Mouse (Mus musculus) ZHBTc4 (cell line): ENCODE data around the gene Hmgxb4.
A peak's percentile ranks its signal among the peaks of the same experiment; 100 is the strongest.

Source experiments
- DNase-seq: peaks from one replicate; pipeline ENCODE4 v3.0.0-alpha.2; 2011; ENCODE audit warnings: low read depth, low spot score

The Hmgxb4 gene

DNA sequence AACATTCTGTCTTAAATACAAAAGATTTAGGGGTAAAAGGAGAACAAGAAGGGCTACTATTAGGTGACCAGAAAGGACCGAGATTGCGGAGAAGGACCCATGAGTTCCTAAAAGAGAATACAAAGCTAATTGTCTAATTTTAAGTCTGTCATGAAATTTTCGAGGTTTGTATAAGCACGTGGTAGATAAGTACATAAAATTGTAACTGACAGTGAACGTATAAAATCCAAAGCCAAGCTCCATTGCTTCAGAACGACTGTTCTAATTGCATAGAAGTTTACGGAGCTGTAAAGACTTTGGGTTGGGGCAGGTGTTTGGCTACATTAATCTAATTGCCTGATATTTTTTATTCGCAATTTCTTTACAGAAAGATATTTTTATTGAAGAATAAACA is at the start of gene Hmgxb4:
Gene Hmgxb4 (plus strand): TSS at position 276 of the 394 bp plus-strand sequence.
- DNase-seq: no peak

DNA sequence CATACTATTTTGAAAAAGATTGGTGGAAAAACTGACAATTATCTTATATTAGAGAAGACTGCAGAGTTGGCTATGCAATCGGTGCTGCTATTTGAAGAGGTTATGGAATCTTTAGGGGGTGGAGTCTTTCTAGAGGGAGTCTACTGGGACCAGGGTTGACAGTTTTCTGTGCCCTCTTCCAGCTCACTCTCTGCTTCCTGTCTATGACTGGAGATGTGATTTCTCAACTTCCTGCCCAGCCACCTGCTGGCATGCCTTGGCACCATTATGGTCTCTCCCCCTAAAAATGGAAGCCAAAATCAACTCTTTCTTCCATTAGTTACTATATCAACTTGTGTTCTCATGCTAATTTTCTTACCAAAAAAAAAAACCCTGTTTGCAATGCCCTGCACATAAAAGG is 43.7 kb upstream of the Hmgxb4 start:
- no peak for DNase-seq

- no peak for DNase-seq
Observed at GRCm38 (mm10) chr8:74963983-74964382, 29.2 kb upstream of the Hmgxb4 start.

GRCm38 (mm10) chr8:74970286-74970685 is 22.9 kb upstream of the Hmgxb4 start:
- peak; percentile 75 for DNase-seq

DNA sequence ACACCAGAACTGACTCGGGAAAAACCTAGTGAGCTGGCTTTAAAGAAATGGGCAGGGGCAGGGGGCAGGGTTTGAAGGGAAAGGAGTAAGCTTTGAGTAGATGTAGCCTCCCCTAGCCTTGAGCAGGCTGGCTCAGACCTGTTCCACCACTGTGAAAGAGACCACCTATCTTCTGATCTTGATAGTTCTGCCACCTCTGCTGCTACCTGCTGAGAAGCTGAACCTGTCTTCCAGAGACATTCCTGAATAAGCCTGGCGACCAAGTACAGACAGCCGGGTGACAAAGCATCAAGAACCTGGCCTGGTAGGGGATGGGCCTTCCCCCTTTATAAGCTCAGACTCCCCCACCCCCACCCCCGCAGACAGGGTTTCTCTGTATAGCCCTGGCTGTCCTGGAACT is 21.5 kb upstream of the Hmgxb4 start:
- DNase-seq: peak; percentile 69

DNA sequence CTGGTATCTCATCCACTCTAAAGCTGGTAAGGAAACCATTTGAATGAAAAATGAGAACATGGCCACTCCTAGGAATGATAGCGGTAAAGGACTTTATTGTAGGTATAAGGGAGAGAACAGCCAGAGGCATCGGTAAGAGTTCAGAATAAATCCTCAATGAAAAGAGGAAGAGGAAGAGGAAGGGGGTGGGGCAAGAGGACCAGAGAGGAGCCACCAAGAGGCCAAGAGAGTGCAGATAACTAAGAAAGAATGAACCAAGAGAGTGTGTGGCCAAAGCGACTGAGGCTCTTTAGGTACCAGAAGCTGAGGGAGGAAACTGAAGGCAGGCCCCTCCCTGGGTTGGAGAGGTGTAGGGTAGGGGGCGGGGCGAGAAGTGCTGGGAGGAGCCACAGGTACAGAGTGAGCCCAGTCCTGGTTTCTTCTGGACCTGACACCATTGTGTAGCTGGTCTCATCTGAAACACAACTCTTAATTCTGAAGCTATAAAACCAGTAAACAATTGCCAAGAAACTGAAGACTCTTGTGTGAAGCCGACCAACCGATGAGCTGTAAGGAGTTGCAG is 20.8 kb upstream of the Hmgxb4 start:
- DNase-seq: peak; percentile 24

DNA sequence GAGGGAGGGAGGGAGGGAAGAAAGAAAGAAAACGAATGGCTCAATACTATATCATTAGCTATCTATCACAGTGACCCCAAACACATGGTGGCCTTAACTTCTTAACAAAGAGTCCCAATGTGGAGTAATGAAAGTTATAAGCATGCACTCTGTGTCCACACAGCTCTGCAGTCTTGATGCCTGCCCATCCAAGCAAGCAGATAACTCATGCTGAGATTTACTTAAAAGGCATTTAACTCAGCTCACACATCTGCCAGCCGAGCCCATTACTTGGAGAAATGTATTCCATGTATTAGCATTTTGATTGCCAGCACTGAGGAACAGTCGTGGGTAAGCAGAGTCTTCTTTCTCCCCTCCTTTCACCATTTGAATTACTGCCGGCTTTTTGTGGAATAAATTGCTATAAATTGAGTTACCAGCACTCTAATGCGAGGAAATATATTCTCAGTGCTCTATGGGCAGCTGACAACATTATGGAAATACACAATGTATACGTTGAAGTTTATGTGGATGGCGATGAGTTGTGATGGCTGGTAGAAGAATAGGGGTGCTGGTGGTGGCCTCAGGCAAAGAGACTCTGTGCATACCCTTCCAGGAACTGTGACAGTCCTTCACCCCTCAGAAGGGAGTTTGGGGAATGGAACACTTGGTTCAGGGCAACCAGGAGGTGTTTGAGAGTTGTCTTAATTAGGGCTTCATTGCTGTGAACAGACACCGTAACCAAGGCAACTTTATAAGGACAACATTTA is 19.9 kb upstream of the Hmgxb4 start:
- no peak for DNase-seq

DNA sequence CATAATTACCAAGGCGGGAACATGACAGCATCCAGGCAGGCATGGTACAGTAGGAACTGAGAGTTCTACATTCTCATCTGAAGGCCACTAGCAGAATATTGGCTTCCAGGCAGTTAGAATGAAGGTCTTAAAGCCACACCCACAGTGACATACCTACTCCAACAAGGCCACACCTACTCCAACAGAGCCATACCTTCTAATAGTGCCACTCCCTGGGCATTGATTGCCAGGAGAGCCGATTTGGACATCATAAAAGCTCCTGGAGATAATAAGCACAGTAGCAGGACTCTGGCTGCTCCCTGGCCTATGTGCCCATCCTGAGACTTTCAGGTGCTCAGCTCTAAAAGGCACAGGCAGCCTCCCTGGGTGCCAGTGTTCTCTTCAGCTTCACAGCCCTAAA is 19.3 kb upstream of the Hmgxb4 start:
- no peak for DNase-seq

DNA sequence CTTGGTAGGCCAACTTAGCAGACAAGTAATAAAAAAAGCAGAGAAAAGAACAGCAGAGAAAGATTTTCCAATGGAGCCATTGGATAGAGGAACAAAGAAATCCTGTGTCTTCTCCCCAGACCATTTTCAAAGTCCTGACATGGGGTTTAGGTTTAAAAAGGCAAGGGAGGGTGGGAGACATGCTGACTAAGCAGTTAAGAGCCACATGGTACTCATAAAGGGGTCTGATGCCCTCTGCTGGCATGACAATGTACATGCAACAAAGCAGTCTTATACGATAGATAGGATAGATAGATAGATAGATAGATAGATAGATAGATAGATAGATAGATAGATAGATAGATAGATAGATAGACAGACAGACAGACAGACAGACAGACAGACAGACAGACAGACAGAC is 15.7 kb upstream of the Hmgxb4 start:
- peak; percentile 72 for DNase-seq

DNA sequence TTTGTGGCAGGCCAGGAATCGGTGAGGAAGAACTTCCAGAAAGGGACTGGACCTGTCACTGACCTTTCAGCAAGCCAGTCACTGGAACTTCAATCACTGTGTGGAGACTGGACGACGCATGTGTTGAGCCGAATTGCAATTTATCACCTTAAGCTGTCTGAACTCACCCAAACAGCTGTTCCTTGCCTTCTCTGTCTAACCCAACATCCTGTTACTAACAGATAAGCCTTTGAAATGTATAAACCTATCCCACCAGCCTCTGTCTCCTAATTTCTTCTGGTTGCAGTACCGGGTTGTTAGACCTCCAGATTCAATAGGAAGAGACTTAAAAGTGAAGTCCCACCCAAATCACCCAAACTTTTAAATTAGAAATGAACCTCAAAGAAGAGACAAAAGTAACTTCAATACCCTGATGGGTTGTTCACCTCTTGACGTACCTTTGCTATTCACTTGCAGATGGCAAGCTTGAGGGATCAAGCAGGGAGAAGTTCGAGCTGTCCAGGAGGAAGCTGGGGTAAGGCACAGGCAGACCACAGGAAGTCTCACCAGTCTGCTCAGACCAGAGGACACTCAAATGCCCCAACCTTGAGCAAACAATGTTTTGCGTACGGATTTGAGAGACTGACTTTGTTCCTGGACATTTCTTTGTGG is 13.0 kb upstream of the Hmgxb4 start:
- peak; percentile 77 for DNase-seq

DNA sequence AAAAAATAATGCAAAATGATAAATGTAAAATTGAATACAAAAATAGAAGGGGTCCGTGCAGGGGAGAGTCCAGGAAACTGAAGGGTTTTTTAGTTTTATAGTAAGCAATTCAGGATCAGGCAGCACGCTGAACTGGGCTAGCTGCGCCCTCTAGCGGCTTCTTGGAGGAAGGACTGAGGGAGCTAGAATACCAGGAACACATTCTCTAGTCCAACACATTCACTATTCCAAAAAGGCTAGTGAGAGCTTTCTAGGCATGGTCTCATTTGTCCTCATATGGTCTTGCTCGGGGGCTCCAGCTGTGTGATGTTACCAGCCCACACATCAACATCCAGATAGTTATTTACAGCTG is 12.5 kb upstream of the Hmgxb4 start:
- peak; percentile 85 for DNase-seq

DNA sequence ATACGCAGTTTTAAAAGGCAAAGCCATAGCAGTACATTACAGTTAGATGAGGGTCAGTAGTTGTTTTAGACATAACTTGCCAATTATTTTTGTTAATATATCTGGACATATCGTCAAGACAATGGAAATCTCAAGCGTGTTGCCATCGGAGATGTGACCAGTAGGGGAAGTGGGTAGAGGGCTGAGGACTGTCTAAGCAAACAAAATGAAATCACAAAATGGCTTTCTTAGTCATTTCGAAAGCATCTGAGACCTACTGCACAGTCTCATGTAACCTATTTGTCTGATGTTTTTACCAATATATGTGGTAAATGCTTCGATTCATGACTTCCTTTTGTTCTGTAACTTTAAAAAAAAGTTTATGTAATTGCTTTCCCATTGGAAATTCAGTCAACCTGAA is 11.3 kb upstream of the Hmgxb4 start:
- no peak for DNase-seq

- peak; percentile 59 for DNase-seq
Observed at GRCm38 (mm10) chr8:74987436-74987835, 5.7 kb upstream of the Hmgxb4 start.

- DNase-seq: no peak
Observed at GRCm38 (mm10) chr8:74990021-74990420, 3.1 kb upstream of the Hmgxb4 start.

DNA sequence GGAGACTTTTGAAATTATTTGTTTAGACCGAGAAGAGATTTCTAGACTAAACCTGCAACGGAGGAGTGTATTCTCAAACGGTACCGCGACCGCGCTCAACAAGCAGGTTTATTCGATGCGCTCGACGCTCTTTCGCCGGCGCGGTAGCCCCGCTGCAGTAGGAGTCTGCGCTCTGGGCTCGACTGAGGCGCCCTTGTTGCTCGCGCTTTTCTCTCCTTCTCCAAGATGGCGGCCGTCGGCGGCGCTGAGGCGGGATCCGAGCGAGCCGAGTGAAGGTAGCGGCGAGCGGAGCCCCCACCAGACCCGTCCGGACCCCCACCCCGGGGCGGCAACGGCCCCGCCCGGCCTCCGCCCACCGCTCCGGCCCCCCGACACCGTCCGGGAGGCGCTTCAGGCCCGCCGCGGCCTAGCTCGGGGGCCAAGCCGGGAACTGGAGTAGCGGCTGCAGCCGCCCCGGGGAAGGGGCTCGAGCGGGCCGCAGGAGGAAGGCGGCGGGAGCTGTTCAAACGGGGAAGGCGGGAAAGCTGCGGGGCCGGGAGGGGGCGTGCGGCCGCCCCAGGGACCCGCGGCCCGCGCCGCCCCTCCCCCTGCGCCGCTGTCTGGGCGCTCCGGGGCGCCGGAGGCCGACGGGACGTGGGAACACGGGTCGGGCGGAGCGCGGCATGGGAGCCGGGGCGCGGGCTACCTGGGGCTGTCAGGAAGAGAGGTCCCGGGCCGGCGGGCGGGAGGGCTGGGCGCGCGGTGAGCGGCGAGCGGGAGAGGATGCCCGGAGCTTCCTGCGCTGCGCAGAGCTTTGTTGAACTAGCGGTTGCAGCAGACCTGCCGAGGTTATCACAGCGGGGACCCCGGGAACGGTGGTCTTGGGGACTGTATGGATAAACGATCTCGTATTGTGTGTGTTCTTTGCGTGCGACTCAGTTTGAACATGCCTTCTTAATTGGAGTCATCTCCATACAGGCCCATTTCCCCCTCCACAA is 607 bp downstream of the Hmgxb4 start:
- peak; percentile 94 for DNase-seq

- peak; percentile 62 for DNase-seq
Observed at GRCm38 (mm10) chr8:74994540-74994939, 1.4 kb downstream of the Hmgxb4 start.

DNA sequence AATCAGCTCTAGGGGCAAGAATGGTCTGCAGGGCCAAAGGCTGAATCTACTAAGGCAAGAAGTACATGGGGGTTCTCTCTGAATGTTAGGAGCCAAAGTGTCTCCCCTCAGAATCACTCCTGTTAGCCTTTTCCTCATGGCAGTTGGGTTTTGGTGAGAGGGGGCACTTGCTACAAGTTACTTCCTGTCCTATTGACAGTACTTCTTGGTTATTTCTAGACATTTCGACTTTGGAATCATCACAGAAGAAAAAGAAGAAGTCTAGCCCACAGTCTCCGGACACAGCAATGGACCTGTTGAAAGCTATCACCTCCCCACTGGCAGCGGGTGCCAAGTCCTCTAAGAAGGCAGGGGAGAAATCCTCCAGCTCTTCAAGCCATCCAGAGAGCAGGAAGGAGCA is 7.3 kb downstream of the Hmgxb4 start:
- DNase-seq: no peak

GRCm38 (mm10) chr8:75008826-75009225 is 15.7 kb downstream of the Hmgxb4 start:
- DNase-seq: no peak

DNA sequence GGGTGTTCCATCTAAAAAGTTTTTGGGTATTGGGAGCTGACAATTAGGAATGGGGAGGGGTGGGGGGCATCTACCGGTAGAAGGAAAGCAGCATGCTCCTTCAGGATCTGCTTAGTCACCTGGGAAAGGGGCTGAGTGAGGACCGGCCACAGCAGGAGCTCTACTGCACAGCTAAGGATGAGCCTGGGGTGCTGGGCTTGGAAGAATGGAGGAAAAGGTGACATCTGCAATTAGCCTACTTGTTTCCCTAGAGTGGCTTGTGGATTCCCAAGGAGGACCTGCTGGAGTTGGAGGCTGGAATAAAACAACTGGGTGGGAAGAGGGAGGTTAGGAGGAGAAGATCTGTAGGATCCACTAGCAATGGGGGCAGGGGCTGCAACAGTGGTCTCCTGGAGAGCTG is 20.4 kb downstream of the Hmgxb4 start:
- no peak for DNase-seq

DNA sequence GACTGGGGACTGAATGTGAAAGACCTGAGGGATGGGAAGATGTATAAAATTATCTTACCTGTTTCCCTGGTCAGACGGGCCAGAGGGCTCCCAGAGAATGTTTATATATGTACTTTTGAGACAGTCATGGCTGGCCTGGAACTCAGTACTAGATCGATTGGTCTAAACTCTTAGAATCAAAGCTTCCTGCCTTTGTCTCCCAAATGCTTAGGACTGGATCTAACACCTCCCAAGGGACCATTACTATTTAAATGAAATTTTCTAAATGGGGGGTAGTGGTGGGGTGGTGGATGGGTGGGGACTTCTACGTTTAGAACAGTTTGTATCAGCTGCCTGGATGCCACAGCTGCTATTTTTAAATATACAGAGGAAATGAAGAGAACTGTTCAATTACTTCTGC is 20.8 kb downstream of the Hmgxb4 start:
- DNase-seq: peak; percentile 45

DNA sequence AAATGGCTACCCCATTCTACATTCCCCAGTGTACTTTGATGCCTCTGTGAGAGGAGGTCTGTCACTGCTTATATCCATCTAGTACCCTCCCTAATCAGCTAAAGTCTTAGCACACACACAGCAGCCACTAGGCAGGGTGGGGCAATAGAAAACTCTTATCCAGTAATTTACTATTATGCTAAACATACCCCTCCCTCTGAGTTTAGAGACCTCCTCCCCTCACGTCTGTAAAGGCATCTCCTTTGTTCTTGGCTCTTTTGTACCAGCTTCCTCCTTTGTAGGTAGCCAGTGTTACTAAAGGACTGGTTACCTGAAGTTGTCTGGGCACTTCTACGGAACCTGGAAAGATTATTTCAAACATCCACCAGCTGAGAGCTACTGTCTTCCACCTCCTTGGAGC is 22.8 kb downstream of the Hmgxb4 start:
- DNase-seq: peak; percentile 78

- no peak for DNase-seq
Observed at GRCm38 (mm10) chr8:75016422-75016821, 23.3 kb downstream of the Hmgxb4 start.
